ENCODE assay signal across 20 mouse cellular contexts in genomic region chr6:129065407-129065806, GRCm38 (mm10). TPM values are rescaled to one million over a fixed set of nuclear protein-coding genes. Genes with fewer than 3 reads are reported as not detected.
"Had no signal": no experiment of that assay in that cellular context is flagged by ENCODE, and none has a peak within 500 bp of the region (broad histone marks: within the 10 kb centered on the region; RNA-seq: fewer than 3 reads in every experiment).

No protein-coding gene starts in this region.

- H3K4me3 ChIP-seq: limb, embryonic 10.5 days; liver, embryonic 15.5 days; midbrain, embryonic 12.5 days; neural tube, embryonic 13.5 days had no signal

- DNase-seq: kidney, adult 11 months; kidney, postnatal 36 days; lung, embryonic 14.5 days; lung, postnatal 14 days; right cerebral cortex, adult 18-20 months; right cerebral cortex, postnatal 25 days; thymus, postnatal 36 days had no signal

- H3K27me3 ChIP-seq: liver, embryonic 15.5 days; midbrain, embryonic 12.5 days; neural tube, embryonic 13.5 days had no signal

- H3K27ac ChIP-seq: limb, embryonic 10.5 days; liver, embryonic 15.5 days; macrophage; midbrain, embryonic 12.5 days; neural tube, embryonic 13.5 days had no signal

- ATAC-seq: midbrain, embryonic 16.5 days had no signal

- H3K4me1 ChIP-seq: limb, embryonic 10.5 days; liver, embryonic 15.5 days; midbrain, embryonic 12.5 days; neural tube, embryonic 13.5 days had no signal

- H3K36me3 ChIP-seq: limb, embryonic 10.5 days; liver, embryonic 15.5 days; midbrain, embryonic 12.5 days; neural tube, embryonic 13.5 days had no signal

RNA-seq across cellular contexts. Expression of gene Klrb1f, which starts 19.7 kb away (rescaled TPM):
- total RNA-seq: layer of hippocampus, adult 18-20 months; layer of hippocampus, postnatal 10 days; left cerebral cortex, adult 18-20 months; left cerebral cortex, postnatal 10 days had no signal
- polyA plus RNA-seq: midbrain, embryonic 12.5 days had no signal

RNA-seq across cellular contexts. Expression of gene Clec2e, which starts 35.3 kb away (rescaled TPM):
- total RNA-seq: layer of hippocampus, adult 18-20 months; layer of hippocampus, postnatal 10 days; left cerebral cortex, adult 18-20 months; left cerebral cortex, postnatal 10 days; megakaryocyte-erythroid progenitor cell, adult 5-6 weeks had no signal
- polyA plus RNA-seq: kidney, embryonic 16.5 days; limb, embryonic 10.5 days; liver, embryonic 11.5 days; liver, embryonic 15.5 days; lung, embryonic 14.5 days; midbrain, embryonic 12.5 days; midbrain, embryonic 16.5 days; neural tube, embryonic 13.5 days had no signal
